Mouse (Mus musculus) heart, adult 2 months (tissue): ENCODE measurements at regions not wholly inside any gene's neighbourhood (a gene's known extent, or its start where the extent isn't known, plus 50 kb on each side); places are given as distances from the start of the nearest gene placed in this dataset.

Experiments used
- DNase-seq, 2 experiments: peaks; one replicate each; pipeline ENCODE4 v3.0.0; 2021
- H3K27ac ChIP-seq: fragments of 200-600 bp; 2 replicates; pipeline ENCODE4 v1.8.1; 2022
- H3K27me3 ChIP-seq: fragments of 200-500 bp; 2 replicates; pipeline ENCODE4 v1.6.1; 2012; ENCODE audit warnings: mild to moderate bottlenecking, low read length, inconsistent platforms, mixed read lengths; ENCODE audit not compliant: control insufficient read depth, insufficient read depth
- H3K36me3 ChIP-seq: fragments of 200-500 bp; 2 replicates; pipeline ENCODE4 v1.6.1; 2012; ENCODE audit warnings: low read length, inconsistent platforms; ENCODE audit not compliant: control insufficient read depth, insufficient read depth
- H3K4me1 ChIP-seq: fragments of 200-500 bp; 2 replicates; pipeline ENCODE4 v1.6.1; 2011; ENCODE audit warnings: low read length; ENCODE audit not compliant: control insufficient read depth, insufficient read depth
- H3K4me3 ChIP-seq: fragments of 200-600 bp; 2 replicates; pipeline ENCODE4 v1.8.1; 2022
- H3K79me2 ChIP-seq: fragments of 200-500 bp; replicated peaks from 2 replicates; pipeline ENCODE4 v1.6.1; 2012; ENCODE audit warnings: mild to moderate bottlenecking, inconsistent platforms, low read length, moderate library complexity, mixed read lengths; ENCODE audit not compliant: control insufficient read depth, insufficient read depth
- H3K9ac ChIP-seq: fragments of 200-500 bp; 2 replicates; pipeline ENCODE4 v1.6.1; 2012; ENCODE audit warnings: low read depth, mild to moderate bottlenecking, control low read depth, inconsistent platforms, low read length, mixed read lengths
- CTCF ChIP-seq: fragments of 200-600 bp; IDR thresholded peaks from 2 replicates; pipeline ENCODE4 v1.8.1; 2022; ENCODE audit warnings: antibody characterized with exemption, mild to moderate bottlenecking, moderate library complexity
- EP300 ChIP-seq: fragments of 200-500 bp; IDR thresholded peaks from 2 replicates; pipeline ENCODE4 v1.6.1; 2011; ENCODE audit warnings: low read depth, low read length, control low read depth; ENCODE audit not compliant: insufficient read depth
- POLR2A ChIP-seq: fragments of 200-500 bp; IDR thresholded peaks from 2 replicates; pipeline ENCODE4 v1.6.1; 2011; ENCODE audit warnings: mild to moderate bottlenecking, low read depth, low read length, control low read depth; ENCODE audit not compliant: insufficient read depth
- WGBS: fragments of 180-500 bp; shearing (Covaris S2); methylation state at CpG from one replicate; pipeline ENCODE4 v1.1.7; 2018; 5-methylcytosine and 5-hydroxymethylcytosine counted together
- intact Hi-C: fragments of 180-260 bp; cut with DNase I; formaldehyde crosslinking; loops from one replicate; pipeline ENCODE4 v1.15.1; 2025

DNA sequence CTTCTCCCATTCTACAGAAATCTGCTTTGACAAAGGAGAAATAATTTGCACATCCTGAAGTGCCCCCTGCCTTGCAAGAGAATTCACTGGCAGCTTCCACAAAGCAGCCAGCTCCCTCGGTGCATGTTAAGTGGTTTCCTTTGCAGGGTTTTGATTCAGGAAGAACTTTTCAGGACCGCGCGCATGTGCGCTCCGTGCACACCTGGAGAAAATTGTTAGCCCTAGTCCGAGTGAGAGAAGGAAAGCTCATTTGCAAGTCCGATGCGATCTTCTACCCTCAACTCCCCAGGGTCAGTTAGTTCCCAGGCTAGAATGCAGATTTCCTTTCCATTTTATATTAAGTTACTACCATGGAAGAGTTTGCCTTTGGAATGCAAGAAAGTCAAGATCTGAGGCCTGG is 145.8 kb upstream of the Fstl4 start:
- Histone ChIP-seq H3K79me2 (no peaks in the 10 kb centered on the region), H3K27ac (no peak overlapping the region), H3K27me3 (no peaks in the 10 kb centered on the region), H3K36me3 (no peaks in the 10 kb centered on the region), H3K9ac (no peak overlapping the region), H3K4me3 (no peak overlapping the region), H3K4me1 (no peaks in the 10 kb centered on the region)
- 63% methylated on average over 9 of the region's 9 CpGs for WGBS
- TF ChIP-seq CTCF (no peak), POLR2A (no peak), EP300 (no peak)
- no peak for DNase-seq
- intact Hi-C loops, result no loop called here

DNA sequence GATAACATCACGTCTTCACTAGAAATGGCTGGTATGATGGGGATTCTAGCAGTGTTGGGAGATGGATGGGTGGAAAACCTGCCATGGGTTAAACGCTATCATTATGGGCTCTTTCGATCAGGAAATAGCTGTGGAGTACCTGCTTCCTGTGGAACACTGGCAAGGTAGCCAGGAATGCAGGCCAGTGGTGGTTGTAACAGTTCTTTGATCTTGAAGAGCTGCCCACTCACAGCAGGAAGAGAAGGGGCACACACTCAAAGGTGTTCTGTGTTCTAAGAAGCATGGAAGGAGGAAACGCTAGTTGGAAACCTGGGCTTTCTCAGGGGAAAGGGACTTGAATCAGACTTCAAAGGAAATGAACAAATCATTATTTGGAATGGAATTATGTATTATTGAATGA is 141.6 kb upstream of the Fstl4 start:
- Histone ChIP-seq H3K79me2 (no peaks in the 10 kb centered on the region), H3K4me3 (no peak overlapping the region), H3K9ac (no peak overlapping the region), H3K27ac (no peak overlapping the region), H3K36me3 (no peaks in the 10 kb centered on the region), H3K4me1 (no peaks in the 10 kb centered on the region), H3K27me3 (no peaks in the 10 kb centered on the region)
- 49% methylated on average over 4 of the region's 4 CpGs for WGBS
- no peak for DNase-seq
- intact Hi-C loops, result no loop called here
- no peak for TF ChIP-seq EP300
- TF ChIP-seq POLR2A, result no peak
- TF ChIP-seq CTCF, result no peak

DNA sequence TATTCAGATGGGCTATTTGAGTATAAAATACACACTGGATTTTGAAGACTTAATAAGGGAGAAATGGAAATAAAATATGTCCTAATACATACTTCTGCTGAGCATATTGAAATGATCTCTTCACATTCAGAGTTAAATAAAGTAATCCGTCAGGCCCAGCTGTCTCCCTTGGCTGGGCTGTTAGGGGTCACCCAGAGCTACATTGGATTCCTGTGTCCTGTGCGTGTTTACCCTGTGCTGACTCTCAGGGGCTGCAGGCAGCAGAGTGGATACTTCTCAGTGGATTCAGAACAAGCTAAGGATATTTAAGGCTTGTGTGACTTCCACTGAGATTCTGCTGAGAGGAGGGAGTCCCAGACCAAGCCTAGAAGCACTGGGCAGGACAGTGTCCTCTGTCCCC is 135.6 kb upstream of the Fstl4 start:
- WGBS, result 66% methylated on average over 2 of the region's 2 CpGs
- H3K79me2 ChIP-seq, result no peaks in the 10 kb centered on the region
- no peak overlapping the region for H3K27ac ChIP-seq
- intact Hi-C loops, result no loop called here
- TF ChIP-seq POLR2A (no peak), CTCF (no peak), EP300 (no peak)
- no peaks in the 10 kb centered on the region for H3K4me1 ChIP-seq
- no peak for DNase-seq
- H3K9ac ChIP-seq, result no peak overlapping the region
- H3K27me3 ChIP-seq, result no peaks in the 10 kb centered on the region
- H3K36me3 ChIP-seq, result no peaks in the 10 kb centered on the region
- no peak overlapping the region for H3K4me3 ChIP-seq

DNA sequence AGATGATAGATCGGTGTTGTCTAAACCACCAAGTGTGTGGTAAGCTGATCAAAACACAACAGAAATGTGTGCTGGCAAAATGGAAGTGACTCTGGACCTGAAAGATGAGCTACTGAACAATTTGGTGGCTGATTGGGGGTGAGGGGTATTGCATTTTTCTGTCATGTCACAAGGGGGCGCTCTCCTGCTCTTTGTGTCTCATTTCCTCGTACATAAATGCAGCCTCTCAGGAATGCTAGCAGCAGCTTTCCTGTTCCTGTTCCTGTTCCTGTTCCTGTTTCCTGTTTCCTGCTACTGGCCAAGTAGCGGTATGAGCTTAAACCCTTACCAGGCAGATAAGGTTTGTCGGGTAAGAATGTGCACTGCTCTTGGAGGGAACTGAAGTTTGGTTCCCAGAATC is 134.7 kb upstream of the Fstl4 start:
- Histone ChIP-seq H3K36me3 (no peaks in the 10 kb centered on the region), H3K27ac (no peak overlapping the region), H3K4me3 (no peak overlapping the region), H3K79me2 (no peaks in the 10 kb centered on the region), H3K4me1 (no peaks in the 10 kb centered on the region), H3K9ac (no peak overlapping the region), H3K27me3 (no peaks in the 10 kb centered on the region)
- TF ChIP-seq EP300, result no peak
- TF ChIP-seq CTCF, result peak; percentile 42
- no peak for TF ChIP-seq POLR2A
- DNase-seq, result no peak
- 39% methylated on average over 5 of the region's 5 CpGs for WGBS
- intact Hi-C loops, result no loop called here

DNA sequence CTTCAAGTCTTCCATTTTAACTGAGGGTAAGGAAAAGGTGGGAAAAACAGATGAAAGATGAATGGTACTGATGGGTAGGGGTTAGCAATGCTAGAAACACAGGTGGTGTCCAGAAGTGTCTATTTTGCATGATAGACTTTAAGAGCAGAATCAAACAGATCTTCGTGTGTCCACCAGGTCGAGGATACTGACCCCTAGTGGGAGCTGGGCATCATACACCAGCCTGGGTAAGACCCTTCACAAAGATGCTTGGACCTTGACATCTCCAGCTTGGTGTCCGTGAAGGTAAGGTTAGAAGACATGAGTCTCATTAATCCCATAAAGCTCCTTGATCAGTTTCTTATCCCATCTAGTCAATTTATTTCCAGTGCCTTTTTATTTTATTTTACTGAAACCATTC is 132.9 kb upstream of the Fstl4 start:
- 55% methylated on average over 3 of the region's 3 CpGs for WGBS
- TF ChIP-seq POLR2A, result no peak
- peak; percentile 29 for TF ChIP-seq CTCF
- H3K27me3 ChIP-seq, result no peaks in the 10 kb centered on the region
- DNase-seq, result no peak
- no peaks in the 10 kb centered on the region for H3K4me1 ChIP-seq
- no peak overlapping the region for H3K27ac ChIP-seq
- H3K4me3 ChIP-seq, result no peak overlapping the region
- H3K36me3 ChIP-seq, result no peaks in the 10 kb centered on the region
- no peaks in the 10 kb centered on the region for H3K79me2 ChIP-seq
- H3K9ac ChIP-seq, result no peak overlapping the region
- intact Hi-C loops, result no loop called here

DNA sequence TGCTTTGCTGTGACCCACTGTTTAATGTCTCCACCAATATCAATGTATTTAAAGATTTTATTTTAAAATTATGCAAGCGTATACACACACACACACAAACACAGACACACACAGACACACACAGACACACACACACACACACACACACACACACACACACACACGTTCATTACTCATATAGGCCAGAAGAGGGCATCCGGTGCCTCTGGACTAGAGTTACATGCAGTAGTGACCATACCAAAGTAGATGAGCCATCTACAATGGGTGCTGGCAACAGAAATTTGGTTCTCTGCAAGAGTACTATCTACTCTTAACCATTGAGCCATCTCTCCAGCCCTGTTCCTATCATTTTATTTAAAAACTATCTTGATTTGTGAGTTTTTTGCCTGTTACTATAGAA is 130.2 kb upstream of the Fstl4 start:
- no peaks in the 10 kb centered on the region for H3K4me1 ChIP-seq
- no peaks in the 10 kb centered on the region for H3K27me3 ChIP-seq
- 71% methylated on average over 3 of the region's 3 CpGs for WGBS
- DNase-seq, result no peak
- H3K27ac ChIP-seq, result no peak overlapping the region
- H3K79me2 ChIP-seq, result no peaks in the 10 kb centered on the region
- intact Hi-C loops, result no loop called here
- no peak overlapping the region for H3K9ac ChIP-seq
- no peak for TF ChIP-seq EP300
- TF ChIP-seq CTCF, result no peak
- TF ChIP-seq POLR2A, result no peak
- H3K36me3 ChIP-seq, result no peaks in the 10 kb centered on the region
- H3K4me3 ChIP-seq, result no peak overlapping the region
